Mouse (Mus musculus) intestine, embryonic 16.5 days (tissue): ENCODE measurements around the gene Prf1. TPM values are rescaled to one million over a fixed set of nuclear protein-coding genes. Genes with fewer than 3 reads are reported as not detected.

ENCODE experiments used
- ATAC-seq: fragments of 200-750 bp; cut with Nextera tagmentation; 2 replicates; pipeline ENCODE4 v1.8.0; 2017; ENCODE audit warnings: moderate TSS enrichment, moderate library complexity
- H3K27ac ChIP-seq: fragments of 300-500 bp; sonication (generic); 2 replicates; pipeline ENCODE4 v1.5.1; 2014; ENCODE audit warnings: mild to moderate bottlenecking, low read length
- H3K27me3 ChIP-seq: fragments of 300-500 bp; sonication (generic); replicated peaks from 2 replicates; pipeline ENCODE4 v1.6.1; 2014; ENCODE audit warnings: low read length, control low read depth, mixed read lengths; ENCODE audit not compliant: control insufficient read depth, insufficient read depth
- H3K36me3 ChIP-seq: fragments of 300-500 bp; sonication (generic); 2 replicates; pipeline ENCODE4 v1.6.1; 2014; ENCODE audit warnings: low read length, control low read depth; ENCODE audit not compliant: control insufficient read depth, insufficient read depth
- H3K4me1 ChIP-seq: fragments of 300-500 bp; sonication (generic); 2 replicates; pipeline ENCODE4 v1.6.1; 2014; ENCODE audit warnings: low read length, control low read depth, mixed read lengths; ENCODE audit not compliant: control insufficient read depth, insufficient read depth
- H3K4me2 ChIP-seq: fragments of 300-500 bp; sonication (generic); 2 replicates; pipeline ENCODE4 v1.6.1; 2014; ENCODE audit warnings: low read depth, low read length, control low read depth
- H3K4me3 ChIP-seq: fragments of 300-500 bp; sonication (generic); 2 replicates; pipeline ENCODE4 v1.5.1; 2014; ENCODE audit warnings: mild to moderate bottlenecking, low read length
- H3K9ac ChIP-seq: fragments of 300-500 bp; sonication (generic); 2 replicates; pipeline ENCODE4 v1.6.1; 2014; ENCODE audit warnings: low read depth, low read length
- H3K9me3 ChIP-seq: fragments of 300-500 bp; sonication (generic); 2 replicates; pipeline ENCODE4 v1.6.1; 2016; ENCODE audit warnings: low read length, control low read depth; ENCODE audit not compliant: control insufficient read depth
- WGBS: fragments of 180-500 bp; shearing (Covaris S2); extraction: QIAGEN DNeasy Blood & Tissue Kit; methylation state at CpG from one replicate; pipeline ENCODE4 v1.1.7; 2014; 5-methylcytosine and 5-hydroxymethylcytosine counted together
- polyA plus RNA-seq: library from polyadenylated mRNA; unstranded; fragments of >200 nt; fragmentation: Nextera tagmentation; extraction: Ambion mirVana; gene quantifications from 2 replicates; pipeline ENCODE4 v1.2.1, GENCODE M21; 2015

Gene Prf1
- 0.06 TPM in 1 of 2 replicates, not detected in the other for polyA plus RNA-seq

DNA sequence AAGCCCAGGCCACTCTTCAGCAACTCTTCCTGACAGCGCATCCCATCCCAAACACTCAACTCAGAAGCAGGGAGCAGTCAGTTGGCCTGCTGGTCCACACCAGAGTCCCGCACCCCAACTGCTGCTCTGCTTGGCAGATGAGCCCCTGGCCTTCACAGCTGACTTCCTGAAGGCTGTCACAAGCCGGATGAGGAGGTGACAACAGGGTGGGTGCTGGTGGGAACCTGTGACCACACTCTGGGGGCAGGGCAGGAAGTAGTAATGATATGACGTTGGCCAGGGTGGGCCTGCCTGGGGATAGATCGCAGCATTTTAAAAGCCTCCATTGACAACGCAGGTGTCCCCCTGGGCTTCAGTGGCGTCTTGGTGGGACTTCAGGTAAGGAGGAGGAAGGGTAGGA is at the start of gene Prf1:
Gene Prf1, plus strand, starts transcription at position 357 of the 400 bp plus-strand sequence.
- no peak for ATAC-seq
- H3K4me2 ChIP-seq = no peak within 1 kb of the TSS
- no peaks in the 10 kb centered on the region for H3K36me3 ChIP-seq
- H3K9me3 ChIP-seq = no peaks in the 10 kb centered on the region
- no peak within 1 kb of the TSS for H3K27ac ChIP-seq
- WGBS = 75% methylated on average over 7 of the region's 7 CpGs
- H3K4me3 ChIP-seq = no peak within 1 kb of the TSS
- no peaks in the 10 kb centered on the region for H3K27me3 ChIP-seq
- H3K4me1 ChIP-seq = no peaks in the 10 kb centered on the region
- no peak within 1 kb of the TSS for H3K9ac ChIP-seq

DNA sequence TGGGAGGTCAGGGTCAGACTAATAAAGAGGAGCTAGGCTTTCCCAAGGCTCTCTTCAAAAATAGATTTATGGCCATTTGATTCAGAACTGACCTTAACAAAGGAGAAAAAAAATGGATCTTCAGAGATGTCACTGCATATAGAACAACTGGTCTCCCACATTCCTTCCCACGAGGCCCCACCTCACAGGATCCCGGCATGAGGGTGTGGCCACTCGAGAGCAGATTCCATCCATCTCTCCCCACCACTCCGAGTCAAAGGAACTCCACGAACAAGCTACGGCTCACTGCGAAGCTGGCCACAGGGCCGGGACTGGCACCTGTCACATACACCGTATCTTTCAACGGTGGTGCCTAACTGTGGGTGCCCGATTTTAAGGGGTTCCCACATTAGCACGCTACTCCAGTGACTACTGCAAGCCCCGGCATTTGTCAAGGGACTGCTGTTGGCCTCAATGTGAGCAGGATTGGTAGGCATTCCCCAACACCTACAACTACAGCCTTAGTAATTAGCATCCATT is 49.0 kb upstream of the Prf1 start:
- ATAC-seq = no peak
- Histone ChIP-seq H3K9ac (no peak overlapping the region), H3K27ac (no peak overlapping the region), H3K9me3 (no peaks in the 10 kb centered on the region), H3K4me3 (no peak overlapping the region), H3K4me2 (no peak overlapping the region), H3K36me3 (no peaks in the 10 kb centered on the region), H3K27me3 (no peaks in the 10 kb centered on the region), H3K4me1 (no peaks in the 10 kb centered on the region)
- 68% methylated on average over 13 of the region's 13 CpGs for WGBS

DNA sequence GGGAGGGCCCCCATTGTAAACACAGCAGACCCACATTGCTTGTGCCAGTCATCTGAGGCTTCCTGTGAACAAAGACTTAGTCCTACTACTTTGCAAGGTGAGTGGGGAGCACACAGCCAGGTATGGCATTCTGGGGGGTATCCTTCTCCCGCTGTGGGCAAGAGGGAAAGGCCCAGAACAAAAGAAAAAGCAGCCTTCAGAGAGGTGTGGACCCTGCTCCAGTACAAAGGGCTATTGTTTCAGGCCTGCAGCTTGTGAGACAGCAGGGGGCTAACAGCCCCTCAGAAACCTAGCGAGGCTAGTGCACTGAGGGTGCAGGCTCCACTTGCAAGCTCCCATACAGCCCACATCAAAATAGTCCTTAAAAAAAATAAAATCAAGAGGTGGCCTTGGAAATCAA is 47.7 kb upstream of the Prf1 start:
- Histone ChIP-seq H3K27ac (no peak overlapping the region), H3K9me3 (no peaks in the 10 kb centered on the region), H3K4me1 (no peaks in the 10 kb centered on the region), H3K4me3 (no peak overlapping the region), H3K36me3 (no peaks in the 10 kb centered on the region), H3K27me3 (no peaks in the 10 kb centered on the region), H3K4me2 (no peak overlapping the region), H3K9ac (no peak overlapping the region)
- WGBS = 50% methylated on average over 2 of the region's 2 CpGs
- ATAC-seq = no peak

DNA sequence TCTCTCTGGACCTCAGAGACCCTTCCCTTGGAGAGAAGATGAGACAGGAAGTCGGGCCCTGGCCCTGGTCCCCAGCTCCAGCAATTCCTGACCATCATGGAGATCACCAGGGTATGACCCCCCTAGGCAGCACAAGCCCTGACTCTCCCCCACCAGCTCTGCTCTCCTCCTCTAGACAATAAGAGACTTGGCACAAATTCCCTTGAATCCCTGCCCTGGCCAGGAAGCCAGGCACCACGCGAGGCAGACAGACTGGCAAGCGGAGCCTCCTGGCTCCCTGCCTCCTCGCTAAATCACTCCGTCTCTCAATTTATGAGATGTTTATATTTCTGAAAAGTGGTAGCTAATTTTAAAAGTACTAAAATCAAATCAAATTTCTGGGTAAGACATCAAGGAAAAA is 42.9 kb upstream of the Prf1 start:
- H3K27me3 ChIP-seq = no peaks in the 10 kb centered on the region
- no peak overlapping the region for H3K4me3 ChIP-seq
- ATAC-seq = no peak
- no peak overlapping the region for H3K4me2 ChIP-seq
- H3K9ac ChIP-seq = no peak overlapping the region
- 59% methylated on average over 6 of the region's 6 CpGs for WGBS
- peaks cover 4% of the 10 kb centered on the region for H3K9me3 ChIP-seq
- H3K36me3 ChIP-seq = no peaks in the 10 kb centered on the region
- no peaks in the 10 kb centered on the region for H3K4me1 ChIP-seq
- H3K27ac ChIP-seq = no peak overlapping the region

DNA sequence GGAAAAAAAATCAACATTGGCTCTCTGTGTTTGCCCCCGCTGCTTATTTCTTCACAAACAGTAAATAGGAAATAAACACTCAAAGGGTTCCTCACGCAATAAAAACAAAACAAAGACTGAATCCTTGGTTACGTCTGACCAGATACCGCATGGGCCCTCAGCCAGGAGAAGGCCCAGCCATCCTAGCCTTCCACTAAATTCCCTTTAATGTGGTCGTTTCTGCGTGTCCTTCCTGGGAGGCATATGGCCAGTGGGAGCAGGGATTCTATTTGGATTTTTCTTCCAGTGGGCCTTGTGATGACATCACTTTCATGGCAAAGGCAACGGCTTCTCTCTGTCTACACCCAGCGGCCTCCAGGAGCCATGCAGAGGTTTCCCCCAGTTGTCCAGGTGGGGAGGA is 42.4 kb upstream of the Prf1 start:
- Histone ChIP-seq H3K4me3 (no peak overlapping the region), H3K4me1 (no peaks in the 10 kb centered on the region), H3K36me3 (no peaks in the 10 kb centered on the region), H3K9ac (no peak overlapping the region), H3K27me3 (no peaks in the 10 kb centered on the region), H3K4me2 (no peak overlapping the region), H3K9me3 (peaks cover 4% of the 10 kb centered on the region), H3K27ac (no peak overlapping the region; the same call in 1 of the 2 replicates)
- ATAC-seq = no peak
- WGBS = 58% methylated on average over 8 of the region's 8 CpGs

DNA sequence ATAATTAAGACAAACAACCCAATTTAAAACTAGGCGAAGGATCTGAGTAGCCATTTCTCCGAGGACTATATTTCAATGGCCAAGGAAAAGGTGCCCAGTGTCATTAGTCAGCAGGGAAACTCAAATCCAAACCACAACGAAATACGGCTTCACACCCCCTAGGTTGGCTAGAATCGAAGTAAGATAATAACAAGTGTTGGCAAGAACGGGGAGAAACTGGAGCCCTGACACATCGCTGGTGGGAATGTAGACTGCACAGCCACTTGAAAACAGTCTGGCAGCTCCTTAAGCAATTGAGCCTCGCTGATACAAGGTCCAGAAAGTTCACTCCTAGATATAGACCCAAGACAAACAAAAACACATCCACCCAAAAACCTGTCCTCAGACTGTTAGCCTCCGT is 41.0 kb upstream of the Prf1 start:
- Histone ChIP-seq H3K4me1 (no peaks in the 10 kb centered on the region), H3K36me3 (no peaks in the 10 kb centered on the region), H3K27ac (no peak overlapping the region), H3K9ac (no peak overlapping the region), H3K4me3 (no peak overlapping the region), H3K27me3 (no peaks in the 10 kb centered on the region), H3K4me2 (no peak overlapping the region), H3K9me3 (peaks cover 4% of the 10 kb centered on the region)
- 93% methylated on average over 9 of the region's 9 CpGs for WGBS
- no peak for ATAC-seq

DNA sequence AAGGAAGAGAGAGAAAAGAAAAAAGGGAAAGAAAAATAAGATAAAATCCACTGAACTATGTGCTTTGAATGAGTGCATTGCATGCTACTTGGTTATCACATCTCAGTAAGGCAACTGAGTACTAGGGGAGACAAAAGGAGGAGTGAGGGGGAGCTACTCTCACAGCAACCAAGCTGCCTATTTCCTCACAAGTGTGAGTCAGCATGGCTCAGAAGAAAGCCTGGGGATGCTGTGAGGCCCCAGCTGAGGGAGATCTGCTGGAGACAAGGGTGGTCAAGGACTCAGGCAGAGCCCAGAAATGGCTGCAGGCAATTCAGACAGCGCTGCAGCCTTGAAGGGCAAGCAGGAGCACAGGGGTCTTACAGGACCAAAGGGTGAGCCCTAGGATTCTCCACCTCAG is 39.5 kb upstream of the Prf1 start:
- no peak for ATAC-seq

DNA sequence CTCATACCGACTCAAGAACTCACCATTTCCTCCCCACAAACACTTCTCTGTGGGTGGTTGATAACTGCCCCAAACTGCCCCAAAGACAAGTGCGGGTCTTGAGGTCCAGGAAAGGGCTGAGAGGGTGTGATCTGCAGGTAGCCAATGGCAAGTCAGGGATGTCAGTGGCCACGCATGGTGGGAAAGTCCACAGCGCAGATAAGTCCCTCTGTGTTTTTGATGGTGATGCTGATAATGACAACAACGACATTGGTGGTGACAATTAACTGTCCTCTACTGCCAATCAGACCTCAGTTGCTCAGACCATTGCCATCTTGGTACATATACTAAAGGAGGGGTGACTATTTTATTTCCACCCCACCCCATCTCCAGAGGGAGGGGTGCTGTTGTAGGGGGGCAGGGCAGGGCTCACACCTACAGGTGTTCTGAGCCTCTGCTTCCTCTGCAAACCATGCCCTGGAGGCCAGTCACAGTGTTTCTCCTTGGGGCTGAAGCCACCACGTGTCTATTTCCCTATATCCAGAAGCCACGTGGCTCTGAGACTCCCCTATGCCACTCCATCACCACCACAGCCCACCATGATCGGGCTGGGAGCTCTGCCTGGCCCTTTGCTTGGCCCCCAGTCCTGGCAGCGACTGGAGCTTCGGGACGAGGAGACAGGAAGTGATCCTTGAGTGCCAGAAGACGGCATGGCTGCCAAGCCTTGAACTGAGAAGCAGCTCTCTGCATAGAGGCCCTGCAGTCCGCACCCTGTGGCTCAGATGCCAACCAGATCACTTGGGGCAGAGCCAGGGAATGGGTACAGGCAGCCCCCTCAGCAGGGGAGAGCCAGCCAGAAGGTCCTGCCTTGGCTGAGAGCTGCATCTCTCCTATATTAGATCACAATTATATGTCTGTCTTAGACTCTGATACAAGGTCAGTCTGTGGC is 36.1 kb upstream of the Prf1 start:
- Histone ChIP-seq H3K9ac (no peak overlapping the region), H3K27ac (no peak overlapping the region), H3K4me2 (no peak overlapping the region), H3K4me3 (no peak overlapping the region), H3K27me3 (no peaks in the 10 kb centered on the region), H3K9me3 (peaks cover 4% of the 10 kb centered on the region), H3K4me1 (no peaks in the 10 kb centered on the region), H3K36me3 (no peaks in the 10 kb centered on the region)
- 55% methylated on average over 13 of the region's 13 CpGs for WGBS
- no peak for ATAC-seq

More for the DNA sequence above, 39.5 kb upstream of the Prf1 start:
- no peak overlapping the region for H3K4me2 ChIP-seq
- 94% methylated on average over 1 of the region's 1 CpGs for WGBS
- no peak overlapping the region for H3K9ac ChIP-seq
- H3K27ac ChIP-seq = no peak overlapping the region
- no peaks in the 10 kb centered on the region for H3K27me3 ChIP-seq
- no peaks in the 10 kb centered on the region for H3K36me3 ChIP-seq
- no peak overlapping the region for H3K4me3 ChIP-seq
- H3K9me3 ChIP-seq = peaks cover 4% of the 10 kb centered on the region
- H3K4me1 ChIP-seq = no peaks in the 10 kb centered on the region

DNA sequence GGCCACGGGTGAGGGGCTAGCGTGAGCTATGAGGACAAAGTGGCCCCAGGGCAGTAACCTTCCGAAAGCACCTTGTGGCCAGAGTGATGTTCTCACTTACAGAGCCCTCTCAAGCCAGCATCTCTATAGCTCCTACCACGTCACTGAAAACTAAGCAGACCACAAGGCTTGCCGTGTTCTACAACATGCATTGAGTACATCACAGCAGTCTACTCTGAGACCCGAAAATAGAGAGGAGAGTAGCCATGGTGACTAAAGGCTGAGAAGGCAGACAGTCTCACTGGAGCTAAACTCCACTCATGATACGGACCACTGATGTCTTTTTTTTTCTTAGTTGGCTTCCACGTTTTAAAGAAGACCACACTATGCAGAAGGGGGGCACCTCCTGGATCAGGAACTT is 34.0 kb upstream of the Prf1 start:
- Histone ChIP-seq H3K9me3 (no peaks in the 10 kb centered on the region), H3K36me3 (no peaks in the 10 kb centered on the region), H3K27ac (no peak overlapping the region), H3K4me2 (no peak overlapping the region), H3K27me3 (no peaks in the 10 kb centered on the region), H3K4me1 (no peaks in the 10 kb centered on the region), H3K9ac (no peak overlapping the region), H3K4me3 (no peak overlapping the region)
- ATAC-seq = no peak
- WGBS = 83% methylated on average over 8 of the region's 8 CpGs
